Mouse (Mus musculus) spleen, adult 12 weeks (tissue): ENCODE results near the gene Aacs.
"Not testable (repeated sequence)": the region's sequence is repeated elsewhere in the genome, so short reads cannot be mapped to it uniquely, and the experiment has no call there.

Source experiments
- DNase-seq: peaks from one replicate; pipeline ENCODE4 v3.0.0; 2022; ENCODE audit warnings: low spot score

The Aacs gene

GRCm38 (mm10) chr5:125465701-125466106 lies 9.9 kb upstream of the Aacs start:
- peak; percentile 94 for DNase-seq

DNA sequence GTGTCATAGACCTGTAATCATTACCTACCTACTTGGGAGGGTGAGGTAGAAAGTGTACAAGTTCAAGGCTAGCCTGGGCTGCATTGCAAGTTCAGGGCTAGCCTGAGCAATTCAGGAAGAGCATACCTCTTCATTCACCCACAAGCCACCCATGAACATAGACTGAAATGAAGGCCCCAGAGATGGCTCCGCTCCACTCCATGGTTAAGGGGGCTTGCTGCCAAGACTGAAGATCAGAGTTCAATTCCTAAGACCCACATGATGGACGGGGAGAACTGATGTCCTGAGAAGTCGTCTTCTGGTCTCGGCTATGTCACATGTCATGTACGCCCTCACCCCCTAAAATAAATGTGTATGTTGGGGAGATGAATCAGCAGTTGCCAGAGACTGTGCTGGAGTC lies 9.1 kb upstream of the Aacs start:
- DNase-seq = no peak

DNA sequence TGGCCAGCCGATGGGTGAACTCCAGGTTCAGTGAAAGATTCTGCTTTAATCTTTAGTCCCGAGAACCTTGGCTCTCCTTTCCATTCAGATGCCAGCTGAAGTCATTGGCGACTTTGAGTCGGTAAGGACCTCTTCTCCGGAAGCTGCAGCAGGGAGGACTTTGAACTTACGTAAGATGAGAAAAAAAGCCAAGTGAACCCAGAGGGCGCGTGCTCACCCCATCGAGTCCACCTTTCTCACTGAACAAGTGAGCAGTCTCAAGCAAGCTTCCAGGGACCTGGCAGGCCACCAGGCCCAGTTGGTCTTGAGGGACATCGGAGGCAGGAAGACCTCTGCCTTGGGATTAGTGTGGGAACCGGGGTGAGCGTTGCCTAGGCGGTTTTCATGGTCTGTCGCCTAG lies 8.4 kb upstream of the Aacs start:
- DNase-seq = no peak

DNA sequence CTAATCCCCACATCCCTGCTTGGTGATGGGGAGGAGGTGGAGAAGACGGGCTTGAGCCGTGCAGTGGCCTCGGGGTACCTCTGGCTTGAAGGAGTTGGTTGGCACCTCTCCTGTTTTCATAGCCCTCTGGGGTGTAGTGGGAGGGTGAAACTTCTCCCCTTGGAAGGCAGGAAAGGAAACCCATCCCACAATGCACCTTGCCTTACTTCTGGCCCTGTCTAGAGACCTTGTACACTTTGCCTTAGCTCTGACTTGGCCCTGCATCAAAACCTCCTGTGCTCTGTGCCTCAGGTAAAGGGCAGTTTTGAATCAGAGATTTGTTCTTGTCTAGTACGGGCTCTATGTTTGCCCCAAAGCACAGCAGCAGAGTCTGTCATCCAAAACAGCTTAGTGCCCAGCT lies 4.9 kb upstream of the Aacs start:
- no peak for DNase-seq

- DNase-seq = no peak
Measured at GRCm38 (mm10) chr5:125472796-125473475, 2.7 kb upstream of the Aacs start.

- DNase-seq = no peak
Measured at GRCm38 (mm10) chr5:125475030-125475429, 584 bp upstream of the Aacs start.

DNA sequence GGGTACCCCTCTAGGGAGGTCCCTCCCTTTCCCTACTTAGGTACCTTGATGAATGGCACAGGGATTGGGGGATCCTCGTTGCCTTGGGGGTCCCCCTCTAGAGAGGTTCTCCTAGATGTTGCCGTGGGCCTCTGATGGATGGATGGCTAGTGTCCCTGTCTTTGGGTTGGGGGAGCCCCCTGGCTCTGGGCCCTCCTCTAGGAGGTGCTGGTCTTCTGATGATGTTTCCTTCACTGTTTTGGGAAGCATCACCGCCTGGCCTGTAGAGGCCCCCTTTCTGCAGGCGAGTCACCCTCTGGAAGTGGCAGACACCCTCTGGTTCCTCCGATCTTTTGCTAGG lies 642 bp downstream of the Aacs start:
- DNase-seq = no peak

GRCm38 (mm10) chr5:125476799-125477198 lies 1.2 kb downstream of the Aacs start:
- no peak for DNase-seq

DNA sequence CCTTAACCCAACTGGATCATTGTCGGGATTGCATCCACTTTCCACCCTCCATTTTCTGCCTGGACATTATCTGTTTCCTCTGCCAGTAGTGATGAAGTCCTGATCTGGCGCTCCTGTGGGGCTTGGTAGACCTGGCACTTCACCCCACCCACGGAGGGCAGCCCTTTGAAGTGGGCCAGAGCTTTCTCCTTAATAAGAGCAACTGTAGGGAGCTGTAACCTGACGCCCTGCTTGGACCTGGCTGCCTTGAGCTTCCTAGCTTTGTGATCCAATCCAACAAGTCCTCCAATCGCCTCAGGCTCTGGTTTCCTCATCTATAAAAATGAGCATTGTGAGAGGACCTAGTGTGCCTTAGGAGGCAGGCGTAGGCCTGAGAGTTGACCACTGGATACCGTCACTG lies 1.9 kb downstream of the Aacs start:
- no peak for DNase-seq

DNA sequence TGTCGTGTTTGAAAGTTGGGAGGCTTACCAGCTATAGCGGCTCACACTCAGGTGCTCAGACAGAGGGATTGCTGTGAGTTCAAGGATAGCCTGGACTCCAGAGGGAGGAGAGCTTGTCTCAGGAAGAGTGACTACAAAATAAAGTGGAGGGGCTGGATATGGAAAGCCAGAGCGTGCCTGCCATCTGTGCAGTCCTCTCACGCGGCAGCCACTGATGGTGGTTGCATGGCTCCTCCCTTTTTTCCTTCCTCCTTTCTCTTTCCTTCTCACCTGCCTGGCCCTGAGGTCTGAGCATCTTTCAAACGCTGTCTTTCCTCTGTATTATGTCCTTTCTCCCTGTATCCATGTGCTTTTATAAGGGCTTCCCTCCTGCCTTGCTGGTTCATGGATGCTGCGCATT lies 2.4 kb downstream of the Aacs start:
- DNase-seq = no peak

DNA sequence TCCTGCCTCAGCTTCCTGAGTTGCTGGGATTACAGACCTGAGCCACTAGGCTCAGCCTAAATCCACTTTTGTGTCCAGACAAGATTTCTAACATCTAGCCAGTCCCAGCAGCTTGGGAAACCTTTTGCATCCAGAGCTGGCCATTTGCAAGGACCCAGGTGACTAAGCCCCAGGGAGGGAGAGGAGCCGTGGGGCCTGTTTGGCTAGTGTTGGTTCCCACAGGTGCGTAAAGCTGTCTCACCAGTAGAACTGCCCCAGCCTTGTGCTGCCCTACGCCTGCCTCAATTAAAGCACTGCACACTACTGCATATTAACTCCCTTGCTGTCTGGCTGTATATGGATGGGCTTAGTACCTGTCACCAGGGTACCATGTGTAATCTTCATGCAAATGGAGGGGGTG lies 3.8 kb downstream of the Aacs start:
- no peak for DNase-seq

- no peak for DNase-seq
Measured at GRCm38 (mm10) chr5:125480434-125481231, 5.0 kb downstream of the Aacs start.

GRCm38 (mm10) chr5:125482474-125482873 lies 6.9 kb downstream of the Aacs start:
- no peak for DNase-seq

- no peak for DNase-seq
Measured at GRCm38 (mm10) chr5:125483712-125484611, 8.3 kb downstream of the Aacs start.

GRCm38 (mm10) chr5:125485031-125485778 lies 9.6 kb downstream of the Aacs start:
- no peak for DNase-seq

DNA sequence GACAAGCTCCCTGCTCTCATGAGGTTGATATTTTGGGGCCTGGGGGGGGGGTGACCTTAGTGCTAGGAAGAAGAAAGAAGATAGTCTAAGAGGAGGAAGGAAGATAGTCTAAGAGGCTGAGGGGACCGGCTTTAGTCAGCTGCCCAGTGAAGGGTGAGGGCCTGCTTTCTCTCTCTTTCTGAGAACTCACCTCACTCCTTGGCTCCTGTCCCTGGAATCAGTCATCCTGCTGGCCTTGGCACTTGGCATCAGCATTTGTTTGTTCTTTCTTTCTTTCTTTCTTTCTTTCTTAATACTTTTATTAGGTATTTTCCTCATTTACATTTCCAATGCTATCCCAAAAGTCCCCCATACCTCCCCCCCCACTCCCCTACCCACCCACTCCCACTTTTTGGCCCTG lies 10.5 kb downstream of the Aacs start:
- no peak for DNase-seq

- no peak for DNase-seq
Measured at GRCm38 (mm10) chr5:125487375-125488115, 11.9 kb downstream of the Aacs start.

DNA sequence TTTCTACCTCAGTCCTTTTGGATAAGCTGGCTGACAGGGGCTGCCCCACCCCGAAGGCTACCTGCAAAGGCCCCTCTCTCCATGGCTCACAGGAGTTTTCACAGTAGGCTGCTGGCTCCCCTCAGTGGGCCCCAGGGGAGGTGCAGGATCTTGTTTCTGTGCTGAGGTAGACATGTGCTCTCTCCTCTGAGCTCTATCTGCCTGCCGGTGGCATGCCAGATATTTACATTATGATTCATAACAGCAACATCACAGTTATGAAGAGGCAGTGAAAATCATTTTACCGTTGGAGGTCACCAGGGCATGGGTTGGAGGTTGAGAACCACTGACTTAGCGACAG lies 12.5 kb downstream of the Aacs start:
- DNase-seq = no peak

GRCm38 (mm10) chr5:125488953-125489352 lies 13.3 kb downstream of the Aacs start:
- DNase-seq = not testable (repeated sequence)

- no peak for DNase-seq
Measured at GRCm38 (mm10) chr5:125491107-125491506, 15.5 kb downstream of the Aacs start.

GRCm38 (mm10) chr5:125492379-125493092 lies 16.9 kb downstream of the Aacs start:
- DNase-seq = no peak
